Mouse (Mus musculus) bone marrow, adult 2 months (tissue): Measurements from ENCODE around the gene Fntb. TPM values are rescaled to one million over a fixed set of nuclear protein-coding genes. Genes with fewer than 3 reads are reported as not detected.

ENCODE experiments used
- H3K27ac ChIP-seq: fragments of 200-500 bp; 2 replicates; pipeline ENCODE4 v1.5.1; 2012; ENCODE audit warnings: low read depth, mild to moderate bottlenecking, control low read depth, inconsistent platforms, low read length; ENCODE audit not compliant: control insufficient read depth, poor library complexity, insufficient read depth
- H3K4me1 ChIP-seq: fragments of 200-500 bp; 2 replicates; pipeline ENCODE4 v1.6.1; 2011; ENCODE audit warnings: low read length; ENCODE audit not compliant: control insufficient read depth, insufficient read depth
- H3K4me3 ChIP-seq: fragments of 200-500 bp; replicated peaks from 2 replicates; pipeline ENCODE3; 2011; ENCODE audit warnings: mild to moderate bottlenecking, low read depth, low read length, control low read depth; ENCODE audit not compliant: control insufficient read depth
- CTCF ChIP-seq: fragments of 200-500 bp; IDR thresholded peaks from 2 replicates; pipeline ENCODE4 v1.5.1; 2011; ENCODE audit warnings: low read length, control low read depth; ENCODE audit not compliant: control insufficient read depth, insufficient read depth
- POLR2A ChIP-seq: fragments of 200-500 bp; IDR thresholded peaks from 2 replicates; pipeline ENCODE4 v1.6.1; 2011; ENCODE audit warnings: low read depth, mild to moderate bottlenecking, control low read depth, low read length, borderline replicate concordance; ENCODE audit not compliant: control insufficient read depth
- WGBS: fragments of 180-500 bp; shearing (Covaris S2); methylation state at CpG from one replicate; pipeline ENCODE4 v1.1.7; 2018; 5-methylcytosine and 5-hydroxymethylcytosine counted together
- polyA plus RNA-seq: library from polyadenylated mRNA; stranded (reverse); fragments of >200 nt; gene quantifications from 2 replicates; pipeline ENCODE4 v1.2.4, GENCODE M21; 2011; ENCODE audit warnings: low replicate concordance; ENCODE audit not compliant: missing spikeins, insufficient read depth, insufficient read length

Fntb gene
- polyA plus RNA-seq, 1 experiment, result 15.7 TPM

DNA sequence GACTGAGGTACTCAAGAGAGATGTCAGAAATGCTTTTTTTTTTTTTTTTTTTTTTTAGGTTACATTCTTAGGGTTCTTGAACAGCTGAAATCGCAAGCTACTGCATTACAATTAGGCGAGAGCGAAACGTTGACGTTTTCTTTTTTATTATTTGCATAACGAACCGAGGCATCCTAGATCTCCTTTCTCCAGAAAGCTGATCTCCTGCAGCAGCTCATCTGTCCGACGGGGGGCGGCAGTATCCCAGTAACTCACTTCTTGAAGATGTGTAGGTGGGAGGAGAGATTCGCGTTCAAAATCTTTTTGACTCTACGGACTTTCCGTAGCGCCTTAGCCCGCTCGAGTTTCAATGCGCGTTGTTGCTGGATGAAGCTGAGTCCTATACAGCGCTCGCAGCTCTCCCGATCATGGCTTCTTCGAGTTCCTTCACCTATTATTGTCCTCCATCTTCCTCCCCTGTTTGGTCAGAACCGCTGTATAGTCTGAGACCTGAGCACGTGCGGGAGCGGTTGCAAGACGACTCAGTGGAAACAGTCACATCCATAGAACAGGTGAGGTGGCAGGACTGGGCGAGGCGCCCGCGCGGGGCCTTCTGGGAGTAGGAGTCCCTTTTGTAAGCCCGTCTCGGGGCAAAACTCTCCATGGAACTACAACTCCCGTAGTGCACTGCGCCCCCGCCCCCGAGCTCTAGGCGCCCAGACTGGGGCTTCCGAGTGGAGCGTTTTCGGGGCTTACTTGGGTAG, 71.9 kb downstream of the Fntb start:
- peak; percentile 27; the same call in 1 of the 2 replicates for TF ChIP-seq POLR2A
- peak; percentile 75 for TF ChIP-seq CTCF
- peak overlapping the region; percentile 16 for H3K27ac ChIP-seq
- H3K4me1 ChIP-seq, result no peaks in the 10 kb centered on the region; the same call in 1 of the 2 replicates
- H3K4me3 ChIP-seq, result peak overlapping the region; percentile 79
- WGBS, result under 1% methylated on average over 43 of the region's 43 CpGs

- peak overlapping the region; percentile 79 for H3K4me3 ChIP-seq
- TF ChIP-seq POLR2A (no peak), CTCF (no peak)
- H3K4me1 ChIP-seq, result no peaks in the 10 kb centered on the region; the same call in 1 of the 2 replicates
- peak overlapping the region; percentile 16 for H3K27ac ChIP-seq
- 9% methylated on average over 21 of the region's 21 CpGs for WGBS
These were observed 72.7 kb downstream of the Fntb start for GRCm38 (mm10) chr12:76837844-76838650.

DNA sequence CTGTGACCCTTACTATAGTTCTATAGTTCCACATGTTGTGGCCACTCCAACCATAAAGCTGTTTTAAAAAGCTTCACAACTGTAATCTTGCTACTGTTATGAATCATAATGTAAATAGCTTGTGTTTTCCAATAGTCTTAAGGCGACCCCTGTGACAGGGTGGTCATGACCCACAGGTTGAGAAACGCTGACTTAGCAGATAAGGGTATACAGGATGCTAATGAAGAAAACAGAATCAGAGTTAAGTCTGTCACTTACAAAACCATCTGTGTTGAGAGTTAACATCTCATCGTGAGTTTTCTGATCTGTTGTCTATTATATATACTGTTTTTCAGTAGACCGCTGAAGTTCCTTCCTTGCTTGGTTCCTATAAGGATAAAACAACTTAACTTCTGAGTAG, 73.9 kb downstream of the Fntb start:
- no peak for TF ChIP-seq POLR2A
- TF ChIP-seq CTCF, result no peak
- 88% methylated on average over 4 of the region's 4 CpGs for WGBS
- Histone ChIP-seq H3K4me1 (no peaks in the 10 kb centered on the region; the same call in 1 of the 2 replicates), H3K4me3 (no peak overlapping the region), H3K27ac (no peak overlapping the region)

- H3K4me3 ChIP-seq, result no peak overlapping the region
- H3K27ac ChIP-seq, result no peak overlapping the region
- H3K4me1 ChIP-seq, result no peaks in the 10 kb centered on the region; the same call in 1 of the 2 replicates
- no peak for TF ChIP-seq CTCF
- no peak for TF ChIP-seq POLR2A
- 85% methylated on average over 6 of the region's 6 CpGs for WGBS
These were observed 74.7 kb downstream of the Fntb start for GRCm38 (mm10) chr12:76840081-76840480.

DNA sequence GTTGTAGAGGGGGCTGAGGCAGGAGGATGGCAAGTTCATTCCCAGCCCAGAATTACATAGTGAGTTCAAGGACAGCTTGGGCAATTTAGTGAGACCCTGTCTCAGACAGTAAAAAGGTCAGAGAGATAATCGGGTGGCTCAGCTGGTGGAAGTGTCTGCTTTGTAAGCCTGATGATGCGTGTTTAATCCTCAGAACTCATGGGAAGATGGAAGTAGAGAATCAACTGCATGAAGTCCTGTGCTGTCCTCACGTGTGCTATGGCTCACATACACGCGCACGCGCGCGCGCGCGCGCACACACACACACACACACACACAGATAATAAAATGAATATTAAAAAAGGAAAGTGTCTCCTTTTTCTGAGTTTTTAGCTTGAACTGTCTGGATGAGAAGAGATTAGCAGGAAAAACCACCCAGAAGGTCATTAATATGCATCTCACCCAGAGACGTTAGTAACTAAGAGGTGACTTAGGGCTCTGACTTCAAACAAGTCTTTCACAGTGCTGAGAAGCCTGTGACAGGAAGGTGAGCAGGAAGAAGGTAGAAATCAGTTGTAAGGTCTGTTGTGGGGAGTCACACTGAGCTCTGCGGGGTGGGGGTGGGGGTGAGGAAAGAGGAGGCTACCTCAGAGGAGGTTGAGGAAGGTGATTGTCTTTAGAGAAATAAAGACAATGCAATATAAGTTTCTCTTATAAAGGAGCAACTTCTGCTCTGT, 79.1 kb downstream of the Fntb start:
- H3K4me3 ChIP-seq, result no peak overlapping the region
- no peaks in the 10 kb centered on the region for H3K4me1 ChIP-seq
- TF ChIP-seq POLR2A (no peak), CTCF (no peak)
- H3K27ac ChIP-seq, result no peak overlapping the region
- 87% methylated on average over 15 of the region's 15 CpGs for WGBS

- TF ChIP-seq POLR2A (no peak), CTCF (no peak)
- H3K4me1 ChIP-seq, result no peaks in the 10 kb centered on the region; the same call in 1 of the 2 replicates
- H3K4me3 ChIP-seq, result no peak overlapping the region
- no peak overlapping the region for H3K27ac ChIP-seq
- 86% methylated on average over 2 of the region's 2 CpGs for WGBS
These were observed 87.0 kb downstream of the Fntb start for GRCm38 (mm10) chr12:76852419-76852818.

DNA sequence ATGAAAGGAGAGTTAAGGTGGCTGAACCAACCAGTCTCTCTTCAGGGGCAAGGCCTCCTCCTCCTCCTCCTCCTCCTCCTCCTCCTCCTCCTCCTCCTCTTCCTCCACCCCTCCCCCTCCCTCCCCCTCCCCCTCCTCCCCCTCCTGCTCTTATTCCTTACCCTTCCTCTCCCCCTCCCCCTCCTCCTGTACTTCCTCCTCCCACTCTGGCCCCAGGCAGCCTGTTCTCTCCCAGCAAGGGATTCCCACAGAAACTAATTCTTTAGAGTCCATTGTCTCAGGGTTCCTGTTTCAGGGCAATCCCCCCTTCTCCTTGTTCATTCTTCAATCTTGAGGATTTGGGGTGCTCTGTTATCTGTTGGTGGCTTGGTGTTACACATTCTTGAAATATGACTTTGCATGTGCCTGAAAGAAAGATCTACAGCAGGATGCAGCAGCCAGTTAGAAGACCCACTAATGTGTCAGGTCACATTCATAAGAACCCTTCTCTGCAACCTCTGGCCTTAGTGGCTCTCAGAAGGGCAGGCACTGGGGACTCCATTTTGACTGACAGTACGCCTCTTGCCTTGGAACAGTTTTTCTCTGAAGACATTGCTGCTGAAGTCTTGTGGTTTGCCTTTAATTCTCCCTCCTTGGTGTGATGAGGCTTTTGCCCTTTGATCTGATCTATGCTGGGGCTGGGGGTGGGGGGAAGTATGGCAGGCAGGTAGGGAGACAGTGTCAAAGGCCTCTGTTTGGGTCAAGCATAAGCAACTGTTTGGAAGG, 88.2 kb downstream of the Fntb start:
- H3K27ac ChIP-seq, result no peak overlapping the region
- WGBS, result 86% methylated on average over 1 of the region's 1 CpGs
- TF ChIP-seq POLR2A (no peak), CTCF (no peak)

More for the DNA sequence above, 88.2 kb downstream of the Fntb start:
- H3K4me3 ChIP-seq, result no peak overlapping the region
- H3K4me1 ChIP-seq, result no peaks in the 10 kb centered on the region; the same call in 1 of the 2 replicates
